Mouse (Mus musculus): Measurements from ENCODE around the gene Nfkbiz. TPM values are rescaled to one million over a fixed set of nuclear protein-coding genes. Genes with fewer than 3 reads are reported as not detected.

Nfkbiz gene
- polyA plus RNA-seq (2015; fragmentation: Nextera tagmentation; extraction: Ambion mirVana), result 7.8 and 8.8 TPM in 2 replicates

- Histone ChIP-seq H3K36me3 (ENCODE audit: control insufficient read depth, insufficient read depth) (peaks cover 4% of the 10 kb centered on the region; the same call in 1 of the 2 replicates), H3K9ac (ENCODE audit: low read depth, low read length) (peak within 1 kb of the TSS; percentile 54), H3K27me3 (replicated peaks; ENCODE audit: control insufficient read depth, insufficient read depth, low read length) (no peaks in the 10 kb centered on the region), H3K4me1 (replicated peaks; ENCODE audit: control insufficient read depth, insufficient read depth, low read length) (no peaks in the 10 kb centered on the region), H3K4me2 (replicated peaks; ENCODE audit: low read depth) (peak within 1 kb of the TSS; percentile 78), H3K9me3 (ENCODE audit: control insufficient read depth) (no peaks in the 10 kb centered on the region), H3K4me3 (ENCODE audit: low read depth, low read length) (peak within 1 kb of the TSS; percentile 57), H3K27ac (ENCODE audit: low read depth, low read length) (peak within 1 kb of the TSS; percentile 60)
- TF ChIP-seq CTCF (IDR thresholded peaks at IDR 0.05; ENCODE audit: low read depth), result no peak
- under 1% methylated on average over 40 of the region's 40 CpGs for WGBS
- ATAC-seq, result peak; percentile 87
Measured at GRCm38 (mm10) chr16:55838510-55839474, at the start of gene Nfkbiz. Gene Nfkbiz (minus strand): TSS chr16:55838899.

GRCm38 (mm10) chr16:55887814-55888583 is 49.3 kb upstream of the Nfkbiz start:
- H3K4me1 ChIP-seq (replicated peaks; ENCODE audit: control insufficient read depth, insufficient read depth, low read length), result no peaks in the 10 kb centered on the region
- 66% methylated on average over 7 of the region's 7 CpGs for WGBS
- no peaks in the 10 kb centered on the region for H3K9me3 ChIP-seq (ENCODE audit: control insufficient read depth)
- H3K36me3 ChIP-seq (ENCODE audit: control insufficient read depth, insufficient read depth), result no peaks in the 10 kb centered on the region
- no peak overlapping the region for H3K4me3 ChIP-seq (ENCODE audit: low read depth, low read length)
- H3K27me3 ChIP-seq (replicated peaks; ENCODE audit: control insufficient read depth, insufficient read depth, low read length), result no peaks in the 10 kb centered on the region
- no peak for ATAC-seq
- peak; percentile 67 for TF ChIP-seq CTCF (IDR thresholded peaks at IDR 0.05; ENCODE audit: low read depth)
- no peak overlapping the region for H3K4me2 ChIP-seq (replicated peaks; ENCODE audit: low read depth)
- H3K9ac ChIP-seq (ENCODE audit: low read depth, low read length), result no peak overlapping the region
- peak overlapping the region; percentile 35; the same call in 1 of the 2 replicates for H3K27ac ChIP-seq (ENCODE audit: low read depth, low read length)

- H3K4me2 ChIP-seq (replicated peaks; ENCODE audit: low read depth), result no peak overlapping the region
- H3K36me3 ChIP-seq (ENCODE audit: control insufficient read depth, insufficient read depth), result no peaks in the 10 kb centered on the region
- H3K27me3 ChIP-seq (replicated peaks; ENCODE audit: control insufficient read depth, insufficient read depth, low read length), result no peaks in the 10 kb centered on the region
- no peak overlapping the region for H3K4me3 ChIP-seq (ENCODE audit: low read depth, low read length)
- no peak for TF ChIP-seq CTCF (IDR thresholded peaks at IDR 0.05; ENCODE audit: low read depth)
- no peaks in the 10 kb centered on the region for H3K9me3 ChIP-seq (ENCODE audit: control insufficient read depth)
- WGBS, result 86% methylated on average over 11 of the region's 11 CpGs
- H3K4me1 ChIP-seq (replicated peaks; ENCODE audit: control insufficient read depth, insufficient read depth, low read length), result no peaks in the 10 kb centered on the region
- no peak overlapping the region for H3K9ac ChIP-seq (ENCODE audit: low read depth, low read length)
- no peak for ATAC-seq
- H3K27ac ChIP-seq (ENCODE audit: low read depth, low read length), result no peak overlapping the region
Measured at GRCm38 (mm10) chr16:55884246-55884645, 45.5 kb upstream of the Nfkbiz start.

- no peaks in the 10 kb centered on the region for H3K27me3 ChIP-seq (replicated peaks; ENCODE audit: control insufficient read depth, insufficient read depth, low read length)
- no peaks in the 10 kb centered on the region for H3K4me1 ChIP-seq (replicated peaks; ENCODE audit: control insufficient read depth, insufficient read depth, low read length)
- no peak for ATAC-seq
- H3K9me3 ChIP-seq (ENCODE audit: control insufficient read depth), result no peaks in the 10 kb centered on the region
- H3K4me3 ChIP-seq (ENCODE audit: low read depth, low read length), result no peak overlapping the region
- no peak overlapping the region for H3K4me2 ChIP-seq (replicated peaks; ENCODE audit: low read depth)
- H3K27ac ChIP-seq (ENCODE audit: low read depth, low read length), result no peak overlapping the region
- no peak for TF ChIP-seq CTCF (IDR thresholded peaks at IDR 0.05; ENCODE audit: low read depth)
- H3K9ac ChIP-seq (ENCODE audit: low read depth, low read length), result no peak overlapping the region
- H3K36me3 ChIP-seq (ENCODE audit: control insufficient read depth, insufficient read depth), result no peaks in the 10 kb centered on the region
- WGBS, result 63% methylated on average over 6 of the region's 6 CpGs
Measured at GRCm38 (mm10) chr16:55876025-55876424, 37.3 kb upstream of the Nfkbiz start.

GRCm38 (mm10) chr16:55863832-55864231 is 25.1 kb upstream of the Nfkbiz start:
- no peak for TF ChIP-seq CTCF (IDR thresholded peaks at IDR 0.05; ENCODE audit: low read depth)
- ATAC-seq, result no peak
- H3K9ac ChIP-seq (ENCODE audit: low read depth, low read length), result no peak overlapping the region
- WGBS, result 59% methylated on average over 4 of the region's 4 CpGs
- no peak overlapping the region for H3K27ac ChIP-seq (ENCODE audit: low read depth, low read length)
- H3K4me1 ChIP-seq (replicated peaks; ENCODE audit: control insufficient read depth, insufficient read depth, low read length), result no peaks in the 10 kb centered on the region
- no peak overlapping the region for H3K4me3 ChIP-seq (ENCODE audit: low read depth, low read length)
- H3K4me2 ChIP-seq (replicated peaks; ENCODE audit: low read depth), result no peak overlapping the region
- H3K36me3 ChIP-seq (ENCODE audit: control insufficient read depth, insufficient read depth), result no peaks in the 10 kb centered on the region
- no peaks in the 10 kb centered on the region for H3K27me3 ChIP-seq (replicated peaks; ENCODE audit: control insufficient read depth, insufficient read depth, low read length)
- H3K9me3 ChIP-seq (ENCODE audit: control insufficient read depth), result no peaks in the 10 kb centered on the region

All from intestine, postnatal 0 days (tissue).